Mouse (Mus musculus): Measurements from ENCODE around the gene Awat1.

The Awat1 gene

DNA sequence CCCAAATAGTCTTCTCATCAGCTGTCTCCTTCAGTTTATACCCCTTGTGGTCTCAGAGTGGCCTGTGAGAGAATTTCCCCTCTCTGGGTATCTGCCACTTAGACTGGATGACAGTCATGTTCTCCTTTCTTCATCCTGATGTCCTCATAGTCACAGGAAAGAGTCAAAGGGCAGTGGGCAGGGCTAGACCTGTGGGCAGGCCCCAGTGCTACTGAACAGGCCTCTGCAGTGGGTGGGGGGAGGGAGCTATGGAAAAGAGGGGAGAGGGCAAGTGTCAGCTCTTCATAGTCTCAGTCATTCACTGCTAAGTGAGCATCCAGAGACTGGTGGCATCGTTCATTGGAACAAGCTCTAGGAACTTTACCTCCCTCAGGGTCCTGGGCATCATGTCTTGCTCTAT, at the start of gene Awat1:
TSS of gene Awat1 (plus strand) at position 301 of the 400 bp plus-strand sequence.
- DNase-seq (ENCODE audit: low spot score in 2 of 2): no peak

DNA sequence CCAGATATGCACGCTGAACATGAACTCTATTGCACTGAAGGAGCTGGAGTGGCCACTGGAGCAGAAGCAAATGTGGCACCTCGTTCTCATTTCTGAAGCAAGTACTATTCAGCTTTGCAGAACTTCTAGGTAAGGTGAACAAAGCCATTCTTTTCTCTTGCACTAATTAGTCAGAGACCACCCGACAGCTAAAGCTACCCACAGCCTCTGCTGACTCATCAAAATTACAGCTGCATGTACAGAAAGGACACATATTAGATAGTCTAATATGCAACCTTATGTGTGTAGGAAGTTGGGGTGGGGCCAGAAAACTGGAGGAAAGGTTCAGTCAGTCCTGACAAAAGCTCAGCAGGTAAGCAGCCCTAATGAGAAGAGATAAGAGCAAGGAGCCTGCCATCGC, 47.6 kb upstream of the Awat1 start, which contains the start of gene Dgat2l6:
TSS of gene Dgat2l6 (plus strand) at position 368 of the 400 bp plus-strand sequence.
- DNase-seq (ENCODE audit: low spot score in 2 of 2): no peak

DNA sequence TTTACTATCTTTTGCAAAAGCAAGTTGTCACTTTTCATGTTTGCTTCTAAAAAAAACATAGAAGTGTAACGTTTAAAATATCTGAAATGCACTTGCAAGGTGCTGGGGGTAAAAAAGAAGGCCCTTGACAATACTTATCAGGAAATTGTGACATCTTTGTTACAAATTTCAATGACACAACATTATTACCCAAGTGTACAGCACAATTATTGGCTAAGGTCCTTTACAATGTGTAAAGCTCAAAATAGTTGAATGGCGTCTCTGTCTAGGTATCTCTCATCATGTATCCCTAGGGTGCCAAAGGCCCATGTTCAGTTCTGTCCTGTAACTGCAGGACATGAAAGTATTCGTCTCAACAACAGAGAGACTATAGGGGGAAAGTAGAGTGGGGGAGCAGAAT, 16.0 kb upstream of the Awat1 start:
- DNase-seq (ENCODE audit: low spot score in 2 of 2): no peak

DNA sequence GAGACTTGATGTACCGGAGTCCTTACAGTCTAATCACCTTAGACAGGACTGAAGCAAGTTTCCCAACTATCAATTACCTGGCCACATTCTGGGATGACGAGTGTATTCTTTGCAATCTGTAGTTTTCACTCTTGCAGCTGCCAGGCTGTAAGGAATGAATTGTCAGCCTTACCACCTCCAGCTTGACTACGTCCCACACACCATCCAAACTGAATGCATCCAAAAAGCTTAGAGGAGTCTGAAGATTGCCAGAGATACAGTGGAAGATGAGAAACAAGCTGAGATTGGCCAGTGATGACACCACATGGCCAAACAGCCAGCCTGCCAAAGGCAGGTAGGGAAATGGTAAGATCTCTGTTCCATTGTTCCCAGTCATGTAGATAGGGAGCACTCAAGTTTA, 6.4 kb upstream of the Awat1 start:
- DNase-seq (ENCODE audit: low spot score in 2 of 2): no peak

- no peak for DNase-seq (ENCODE audit: low spot score in 2 of 2)
Measured at GRCm38 (mm10) chrX:100594791-100595190, 22.7 kb downstream of the Awat1 start, which contains the start of gene P2ry4. Gene P2ry4 (minus strand): TSS chrX:100594869.

GRCm38 (mm10) chrX:100597439-100597838, 25.4 kb downstream of the Awat1 start:
- DNase-seq (ENCODE audit: low spot score in 2 of 2): no peak

DNA sequence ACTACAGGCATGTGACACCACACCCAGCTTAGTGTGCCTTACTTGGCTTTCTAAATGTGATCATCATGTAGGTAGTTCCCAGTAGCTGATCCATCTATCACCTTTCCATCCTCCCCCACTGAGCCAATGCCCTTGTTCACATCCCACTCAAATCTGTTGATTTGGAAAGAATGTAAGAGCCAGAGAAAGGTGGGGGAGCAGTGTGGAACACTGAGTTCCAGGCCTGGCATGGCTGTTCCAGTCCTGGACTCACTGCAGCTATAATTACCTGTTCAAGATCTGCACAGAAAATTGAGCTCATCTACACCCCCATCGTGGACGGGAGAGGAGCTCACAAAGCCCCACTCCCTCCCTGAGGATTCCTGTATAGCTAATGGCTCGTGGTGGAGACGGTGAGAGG, 27.7 kb downstream of the Awat1 start:
- no peak for DNase-seq (ENCODE audit: low spot score in 2 of 2)

- DNase-seq (ENCODE audit: low spot score in 2 of 2): no peak
Measured at GRCm38 (mm10) chrX:100605314-100605713, 33.3 kb downstream of the Awat1 start, which contains the start of gene Arr3. Gene Arr3 (plus strand): TSS chrX:100605497.

GRCm38 (mm10) chrX:100618488-100618887, 46.4 kb downstream of the Awat1 start:
- no peak for DNase-seq (ENCODE audit: low spot score in 2 of 2)

- DNase-seq (ENCODE audit: low spot score in 2 of 2): no peak
Measured at GRCm38 (mm10) chrX:100621366-100621765, 49.3 kb downstream of the Awat1 start.

DNA sequence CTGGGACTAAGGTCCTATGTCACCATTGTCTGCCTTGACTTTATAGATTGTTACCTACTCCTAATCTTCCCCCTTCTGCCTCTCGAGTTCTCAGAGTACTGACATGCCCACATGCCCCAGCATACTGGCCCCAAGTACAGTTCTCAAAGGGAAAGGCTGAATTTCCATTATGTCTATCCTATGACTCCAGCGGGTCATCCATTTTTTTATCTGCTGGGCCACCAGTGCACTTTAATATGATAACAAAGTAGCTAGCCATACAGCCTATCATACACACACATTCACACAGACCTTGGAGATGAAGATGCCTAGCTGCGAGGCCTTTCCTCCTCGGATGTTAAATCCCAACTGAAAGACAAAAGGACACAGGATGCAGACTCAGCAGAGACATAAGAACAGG, 52.2 kb downstream of the Awat1 start:
- DNase-seq (ENCODE audit: low spot score in 2 of 2): no peak

- DNase-seq (ENCODE audit: low spot score in 2 of 2): no peak
Measured at GRCm38 (mm10) chrX:100625146-100625545, 53.1 kb downstream of the Awat1 start.

- no peak for DNase-seq (ENCODE audit: low spot score in 2 of 2)
Measured at GRCm38 (mm10) chrX:100625546-100625801, 53.4 kb downstream of the Awat1 start, which contains the start of gene Kif4. Gene Kif4 (plus strand): TSS chrX:100625737.

DNA sequence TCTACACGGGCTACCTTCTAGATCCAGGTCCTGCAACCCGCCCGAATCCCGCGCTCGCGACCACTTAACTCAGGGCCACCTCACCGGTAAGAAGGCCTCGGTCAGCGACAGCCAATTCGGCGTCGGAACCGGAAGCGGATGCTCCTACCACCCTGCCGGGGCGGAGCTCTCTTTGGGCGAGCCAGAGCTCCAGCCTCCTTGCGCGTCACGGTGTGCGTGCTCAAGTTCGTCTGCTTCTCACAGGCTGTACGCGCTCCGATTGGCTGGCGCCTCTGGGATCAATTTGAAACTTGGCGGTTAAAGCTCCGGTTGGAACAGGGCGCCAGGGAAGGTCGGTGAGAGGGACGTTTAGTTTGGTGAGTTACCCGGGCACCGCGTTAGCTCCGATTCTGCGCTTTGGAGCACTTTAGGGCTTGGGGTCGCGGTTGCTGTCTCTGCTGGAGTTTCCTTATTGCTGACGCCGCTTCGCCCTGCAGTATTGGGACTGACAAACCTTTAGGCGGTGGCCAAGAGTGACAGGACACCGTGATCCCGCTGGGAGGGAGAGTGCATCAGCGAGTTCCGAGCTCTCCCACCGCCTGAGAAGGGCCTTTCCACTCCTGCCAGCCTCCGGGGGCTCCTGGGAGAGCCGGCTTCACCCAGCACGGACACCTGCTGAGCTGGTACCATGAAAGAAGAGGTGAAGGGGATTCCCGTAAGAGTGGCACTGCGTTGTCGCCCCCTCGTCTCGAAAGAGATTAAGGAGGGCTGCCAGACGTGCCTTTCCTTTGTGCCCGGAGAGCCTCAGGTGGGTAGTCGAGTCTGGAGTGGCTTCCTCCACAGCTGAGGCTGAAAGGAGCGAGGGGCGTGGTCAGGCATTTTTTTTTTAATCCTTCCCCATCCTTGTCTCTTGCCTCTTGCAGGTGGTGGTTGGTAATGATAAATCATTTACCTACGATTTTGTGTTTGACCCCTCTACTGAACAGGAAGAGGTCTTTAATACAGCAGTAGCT, 54.0 kb downstream of the Awat1 start, which contains the start of gene Pdzd11:
TSS of gene Pdzd11 (minus strand) at position 767 of the 992 bp plus-strand sequence.
- peak; percentile 90 to 92 for DNase-seq (ENCODE audit: low spot score in 2 of 2)
